Mouse (Mus musculus): ENCODE data around the gene Ptbp3. TPM values are rescaled to one million over a fixed set of nuclear protein-coding genes. Genes with fewer than 3 reads are reported as not detected.
"Not testable (repeated sequence)": the region's sequence is repeated elsewhere in the genome, so short reads cannot be mapped to it uniquely, and the experiment has no call there.

The Ptbp3 gene
- polyA plus RNA-seq, 1 experiment from 2014 or later, result 25.6 TPM

DNA sequence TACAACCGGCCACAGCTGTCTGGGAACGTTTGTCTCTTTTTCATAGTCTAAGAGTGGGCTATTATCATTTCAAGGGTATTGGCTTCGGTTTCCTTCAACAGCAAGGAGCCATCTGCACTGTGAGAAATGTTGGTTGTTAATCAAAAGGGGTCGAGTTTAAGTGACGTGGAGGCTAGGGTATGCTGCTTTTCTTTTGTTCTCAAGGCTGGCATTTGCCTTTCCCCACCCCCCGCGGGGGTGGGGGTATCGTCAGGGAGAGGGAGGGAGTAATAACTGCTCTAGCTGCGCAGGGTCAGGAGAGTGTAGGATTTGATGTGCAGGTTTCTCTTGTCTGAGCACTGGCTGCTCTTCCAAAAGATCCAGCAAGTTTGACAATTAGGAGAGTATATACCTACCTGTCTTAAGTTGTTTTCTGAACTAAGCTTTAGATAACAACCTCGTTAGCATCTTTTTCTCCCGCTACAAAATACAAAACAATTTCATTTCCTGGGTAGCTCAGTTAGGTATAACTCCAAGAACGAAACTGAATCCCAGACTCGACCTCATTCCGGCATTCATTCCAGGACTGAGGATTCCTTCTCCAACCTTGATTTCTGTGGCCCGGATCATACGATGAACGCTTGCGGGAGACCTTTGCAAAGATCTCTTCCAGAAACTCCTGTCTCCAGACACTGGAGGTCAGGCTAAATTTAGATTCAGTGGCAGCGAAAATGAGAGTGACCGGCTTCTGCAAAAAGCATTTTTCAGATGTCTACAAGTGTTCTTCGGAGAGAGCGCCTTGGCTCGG is 31.5 kb upstream of the Ptbp3 start:
- H3K4me3 ChIP-seq (replicated peaks; ENCODE audit: low read length), result peak overlapping the region; percentile 63
- WGBS, result under 1% methylated on average over 23 of the region's 23 CpGs
- H3K9ac ChIP-seq, result peak overlapping the region; percentile 68
- H3K27me3 ChIP-seq (ENCODE audit: control insufficient read depth, insufficient read depth, low read length), result no peaks in the 10 kb centered on the region
- DNase-seq (ENCODE audit: low spot score), result peak; percentile 69
- peak overlapping the region; percentile 93 for H3K27ac ChIP-seq
- H3K36me3 ChIP-seq (replicated peaks; ENCODE audit: control insufficient read depth, insufficient read depth), result no peaks in the 10 kb centered on the region
- no peaks in the 10 kb centered on the region for H3K9me3 ChIP-seq (ENCODE audit: control insufficient read depth, low read length)
- H3K4me2 ChIP-seq (replicated peaks), result peak overlapping the region; percentile 78
- ATAC-seq (ENCODE audit: low FRiP score), result peak; percentile 63
- peaks cover 15% of the 10 kb centered on the region for H3K4me1 ChIP-seq (replicated peaks; ENCODE audit: control insufficient read depth, insufficient read depth, low read length)

DNA sequence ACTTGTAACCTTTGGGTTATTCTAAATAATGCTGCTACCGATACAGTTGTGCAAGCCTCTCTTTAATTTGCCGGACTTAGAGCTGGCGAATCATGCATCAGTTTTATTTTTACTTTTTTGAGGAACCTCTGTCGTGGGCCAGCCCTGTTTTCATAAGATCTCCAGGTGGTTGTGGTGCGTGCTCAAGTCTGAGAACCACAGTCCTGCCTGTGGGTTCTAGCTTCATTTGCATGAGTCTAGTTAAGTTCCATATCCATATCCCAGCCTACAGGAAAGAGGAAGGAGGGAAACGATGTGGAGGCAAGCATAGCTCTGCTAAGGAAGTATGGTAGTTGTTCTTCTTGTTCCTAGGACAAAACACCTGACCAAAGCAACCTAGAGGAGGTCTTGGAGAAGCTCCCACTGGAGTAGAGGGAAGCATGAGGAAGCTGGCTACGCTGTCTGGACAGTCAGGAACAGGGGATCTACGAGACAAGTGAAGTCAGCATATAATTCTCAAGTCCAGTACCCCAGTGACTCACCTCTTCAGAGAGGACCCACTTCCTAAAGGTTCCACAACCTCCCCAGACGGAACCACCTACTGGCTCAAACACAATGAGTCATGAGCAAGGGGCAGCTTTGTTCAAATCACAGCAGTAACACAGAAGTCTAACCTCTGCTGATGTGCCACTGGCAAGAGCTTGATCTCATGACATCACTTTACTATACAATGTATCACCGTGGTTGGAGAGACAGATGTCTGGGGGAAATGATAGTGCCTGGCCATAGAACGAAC is 26.2 kb upstream of the Ptbp3 start:
- Histone ChIP-seq H3K9me3 (ENCODE audit: control insufficient read depth, low read length) (no peaks in the 10 kb centered on the region), H3K27me3 (ENCODE audit: control insufficient read depth, insufficient read depth, low read length) (no peaks in the 10 kb centered on the region), H3K36me3 (replicated peaks; ENCODE audit: control insufficient read depth, insufficient read depth) (no peaks in the 10 kb centered on the region), H3K4me2 (replicated peaks) (no peak overlapping the region), H3K4me3 (replicated peaks; ENCODE audit: low read length) (no peak overlapping the region), H3K9ac (no peak overlapping the region), H3K27ac (no peak overlapping the region), H3K4me1 (replicated peaks; ENCODE audit: control insufficient read depth, insufficient read depth, low read length) (peaks cover 5% of the 10 kb centered on the region)
- ATAC-seq (ENCODE audit: low FRiP score), result no peak
- no peak for DNase-seq (ENCODE audit: low spot score)
- 87% methylated on average over 11 of the region's 11 CpGs for WGBS

DNA sequence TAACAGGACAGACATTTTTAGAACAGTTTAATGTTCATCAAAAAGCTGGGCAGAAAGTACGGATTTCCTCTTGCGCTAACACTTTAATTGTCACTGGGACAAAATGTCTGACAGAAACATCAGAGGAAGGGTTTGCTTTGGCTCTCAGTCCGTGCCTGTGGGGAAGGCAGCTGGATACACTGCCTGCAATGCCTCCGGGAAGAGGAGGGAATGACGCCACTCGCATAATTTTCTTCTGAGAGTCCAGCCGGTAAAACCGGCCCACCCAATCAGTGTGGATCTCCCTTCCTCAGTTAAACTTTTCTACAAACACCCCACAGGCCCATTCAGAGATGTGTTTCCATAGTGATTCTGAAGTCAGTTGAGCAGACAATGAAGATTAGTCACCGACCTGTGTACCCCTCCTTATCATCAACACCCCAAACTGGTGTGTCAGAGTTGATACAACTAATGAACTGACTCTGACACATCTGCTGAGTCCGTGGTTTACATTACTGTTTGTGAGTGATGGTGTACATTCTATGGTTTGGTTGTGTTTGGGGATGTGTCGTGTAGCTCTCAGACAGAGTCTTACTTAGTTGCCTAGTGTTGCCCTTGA is 23.5 kb upstream of the Ptbp3 start:
- WGBS, result 82% methylated on average over 11 of the region's 11 CpGs
- Histone ChIP-seq H3K27me3 (ENCODE audit: control insufficient read depth, insufficient read depth, low read length) (no peaks in the 10 kb centered on the region), H3K27ac (no peak overlapping the region), H3K9ac (no peak overlapping the region), H3K36me3 (replicated peaks; ENCODE audit: control insufficient read depth, insufficient read depth) (no peaks in the 10 kb centered on the region), H3K4me3 (replicated peaks; ENCODE audit: low read length) (no peak overlapping the region), H3K4me1 (replicated peaks; ENCODE audit: control insufficient read depth, insufficient read depth, low read length) (no peaks in the 10 kb centered on the region), H3K9me3 (ENCODE audit: control insufficient read depth, low read length) (no peaks in the 10 kb centered on the region), H3K4me2 (replicated peaks) (no peak overlapping the region)
- no peak for DNase-seq (ENCODE audit: low spot score)
- no peak for ATAC-seq (ENCODE audit: low FRiP score)

DNA sequence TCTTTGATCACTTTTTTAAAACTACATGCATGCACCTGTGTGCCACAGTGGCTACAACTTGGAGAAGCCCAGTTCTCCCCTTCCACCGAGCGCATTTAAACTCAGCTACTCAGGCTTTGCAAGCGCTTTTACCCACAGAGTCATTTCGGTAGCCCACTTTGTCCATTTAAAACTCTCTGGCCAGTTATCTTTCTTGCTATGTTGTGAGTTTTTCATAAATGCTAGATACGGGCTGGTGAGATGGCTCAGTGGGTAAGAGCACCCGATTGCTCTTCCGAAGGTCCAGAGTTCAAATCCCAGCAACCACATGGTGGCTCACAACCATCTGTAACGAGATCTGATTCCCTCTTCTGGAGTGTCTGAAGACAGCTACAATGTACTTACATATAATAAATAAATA is 21.4 kb upstream of the Ptbp3 start:
- ATAC-seq (ENCODE audit: low FRiP score); H3K9me3 ChIP-seq (ENCODE audit: control insufficient read depth, low read length); H3K27me3 ChIP-seq (ENCODE audit: control insufficient read depth, insufficient read depth, low read length); H3K4me3 ChIP-seq (replicated peaks; ENCODE audit: low read length); H3K4me1 ChIP-seq (replicated peaks; ENCODE audit: control insufficient read depth, insufficient read depth, low read length); H3K9ac ChIP-seq; H3K27ac ChIP-seq; DNase-seq (ENCODE audit: low spot score); H3K4me2 ChIP-seq (replicated peaks); H3K36me3 ChIP-seq (replicated peaks; ENCODE audit: control insufficient read depth, insufficient read depth): not testable (repeated sequence)
- WGBS, result 95% methylated on average over 7 of the region's 8 CpGs

DNA sequence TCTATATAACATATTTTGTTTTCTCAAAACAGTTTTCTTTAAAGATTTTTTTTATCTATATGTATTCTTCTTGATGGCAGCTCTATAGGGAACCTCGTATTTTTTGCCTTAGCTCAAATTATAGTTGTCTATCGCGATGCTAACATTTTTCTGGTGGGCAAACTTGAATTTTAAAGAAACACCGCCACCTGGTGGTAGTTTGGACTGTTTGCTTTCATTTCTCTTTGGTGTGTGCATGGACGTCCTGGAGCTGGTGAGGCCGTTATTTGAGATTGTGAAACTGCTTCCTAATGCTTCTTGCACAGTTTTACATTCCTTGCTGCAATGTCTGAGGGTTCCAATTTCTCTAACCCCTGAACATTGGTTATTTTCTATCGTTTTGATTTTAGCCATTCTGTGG is 20.4 kb upstream of the Ptbp3 start:
- ATAC-seq (ENCODE audit: low FRiP score) (peak; percentile 75), DNase-seq (ENCODE audit: low spot score) (peak; percentile 95)
- Histone ChIP-seq H3K4me3 (replicated peaks; ENCODE audit: low read length) (no peak overlapping the region), H3K9ac (no peak overlapping the region), H3K9me3 (ENCODE audit: control insufficient read depth, low read length) (peaks cover 5% of the 10 kb centered on the region; the same call in 1 of the 2 replicates), H3K27ac (no peak overlapping the region), H3K4me1 (replicated peaks; ENCODE audit: control insufficient read depth, insufficient read depth, low read length) (no peaks in the 10 kb centered on the region), H3K27me3 (ENCODE audit: control insufficient read depth, insufficient read depth, low read length) (no peaks in the 10 kb centered on the region), H3K36me3 (replicated peaks; ENCODE audit: control insufficient read depth, insufficient read depth) (no peaks in the 10 kb centered on the region), H3K4me2 (replicated peaks) (no peak overlapping the region)
- 4% methylated on average over 7 of the region's 7 CpGs for WGBS

DNA sequence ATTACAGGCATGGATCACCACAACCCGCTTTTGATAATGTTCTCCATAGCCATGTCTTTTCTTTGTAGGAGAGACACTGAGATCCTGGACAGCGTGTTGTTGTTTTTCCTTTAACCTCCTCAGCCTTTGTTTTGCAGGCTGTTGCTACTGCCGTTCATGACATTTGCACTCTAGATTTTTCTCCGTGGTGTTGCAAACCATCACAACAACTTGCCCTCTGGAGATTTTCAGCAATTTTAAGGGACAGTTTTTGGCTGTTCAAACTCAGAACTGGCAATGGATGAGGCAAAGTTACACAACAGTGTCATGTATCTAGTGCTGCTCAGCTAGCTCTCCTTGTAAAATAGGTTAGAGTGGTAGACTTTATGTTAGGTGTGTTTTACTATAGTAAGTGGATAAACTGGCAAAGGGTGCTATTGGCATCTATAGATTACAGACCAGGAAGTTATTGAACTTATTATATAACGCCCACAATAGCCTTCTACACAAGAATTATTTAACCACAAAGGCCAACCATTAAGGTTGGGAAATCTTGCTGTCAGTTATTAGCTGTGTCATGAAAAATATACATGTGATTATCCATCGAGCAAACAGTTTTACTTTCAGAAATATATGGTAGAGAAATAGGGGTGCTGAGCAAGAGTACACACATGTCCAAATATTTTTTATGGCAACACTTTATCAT is 18.6 kb upstream of the Ptbp3 start:
- 82% methylated on average over 6 of the region's 6 CpGs for WGBS
- H3K9me3 ChIP-seq (ENCODE audit: control insufficient read depth, low read length), result peaks cover 5% of the 10 kb centered on the region; the same call in 1 of the 2 replicates
- H3K9ac ChIP-seq, result no peak overlapping the region
- no peak overlapping the region for H3K4me2 ChIP-seq (replicated peaks)
- no peaks in the 10 kb centered on the region for H3K36me3 ChIP-seq (replicated peaks; ENCODE audit: control insufficient read depth, insufficient read depth)
- ATAC-seq (ENCODE audit: low FRiP score), result no peak
- no peak overlapping the region for H3K4me3 ChIP-seq (replicated peaks; ENCODE audit: low read length)
- DNase-seq (ENCODE audit: low spot score), result no peak
- H3K4me1 ChIP-seq (replicated peaks; ENCODE audit: control insufficient read depth, insufficient read depth, low read length), result no peaks in the 10 kb centered on the region
- H3K27me3 ChIP-seq (ENCODE audit: control insufficient read depth, insufficient read depth, low read length), result no peaks in the 10 kb centered on the region
- H3K27ac ChIP-seq, result no peak overlapping the region

DNA sequence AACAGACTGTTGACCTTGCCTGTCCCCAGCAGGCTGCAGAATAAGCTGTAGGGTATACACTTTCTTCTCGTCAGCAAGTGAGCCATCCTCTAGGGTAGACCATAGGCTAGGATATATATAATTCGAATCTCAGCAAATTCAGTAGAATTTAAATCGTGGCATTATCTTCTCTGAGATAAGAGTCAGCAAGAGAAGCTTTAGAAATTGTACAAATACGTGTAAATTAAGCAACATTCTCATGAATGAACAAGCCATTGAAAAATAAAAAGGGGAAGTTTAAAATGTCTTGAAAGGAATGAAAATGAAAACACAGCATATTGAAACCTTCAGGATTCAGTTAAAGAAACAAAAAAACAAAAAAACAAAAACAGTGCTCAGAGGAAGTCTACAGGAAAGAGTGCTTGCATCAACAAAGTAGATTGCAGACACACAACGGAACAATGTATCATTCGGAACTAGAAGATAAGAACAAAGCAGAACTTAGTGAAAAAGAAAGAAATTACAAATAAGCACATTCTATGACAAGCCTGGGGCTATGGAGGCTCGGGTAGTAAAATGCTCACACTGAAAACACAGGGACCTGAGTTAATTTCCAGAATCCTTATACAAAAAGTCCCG is 16.5 kb upstream of the Ptbp3 start:
- H3K9me3 ChIP-seq (ENCODE audit: control insufficient read depth, low read length), result peaks cover 5% of the 10 kb centered on the region; the same call in 1 of the 2 replicates
- WGBS, result 82% methylated on average over 8 of the region's 8 CpGs

DNA sequence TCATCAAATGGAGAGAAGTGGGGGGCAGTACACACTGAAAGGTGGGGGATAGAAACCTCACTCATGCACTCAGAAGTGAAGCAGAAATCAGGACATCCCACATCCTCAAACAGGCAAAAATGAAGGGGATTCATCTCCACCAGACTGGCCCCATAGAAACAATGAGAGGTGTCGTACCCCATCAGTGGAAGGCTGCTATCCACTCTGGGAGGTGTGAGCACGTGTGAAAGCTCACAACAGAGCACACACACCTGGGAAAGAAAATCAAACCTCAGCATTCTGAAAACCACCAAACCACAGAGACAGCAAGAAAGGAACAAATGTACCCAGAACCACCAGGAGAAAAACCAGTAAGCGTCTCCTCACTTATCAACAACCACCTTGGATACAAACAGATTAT is 15.0 kb upstream of the Ptbp3 start:
- H3K9me3 ChIP-seq (ENCODE audit: control insufficient read depth, low read length), result peaks cover 5% of the 10 kb centered on the region; the same call in 1 of the 2 replicates
- H3K27me3 ChIP-seq (ENCODE audit: control insufficient read depth, insufficient read depth, low read length), result no peaks in the 10 kb centered on the region
- no peak overlapping the region for H3K4me3 ChIP-seq (replicated peaks; ENCODE audit: low read length)
- no peak for DNase-seq (ENCODE audit: low spot score)
- no peak overlapping the region for H3K9ac ChIP-seq
- H3K36me3 ChIP-seq (replicated peaks; ENCODE audit: control insufficient read depth, insufficient read depth), result no peaks in the 10 kb centered on the region
- no peaks in the 10 kb centered on the region for H3K4me1 ChIP-seq (replicated peaks; ENCODE audit: control insufficient read depth, insufficient read depth, low read length)
- no peak overlapping the region for H3K4me2 ChIP-seq (replicated peaks)
- ATAC-seq (ENCODE audit: low FRiP score), result no peak
- H3K27ac ChIP-seq, result no peak overlapping the region
- 74% methylated on average over 3 of the region's 3 CpGs for WGBS

More for the DNA sequence above, 16.5 kb upstream of the Ptbp3 start:
- no peak for ATAC-seq (ENCODE audit: low FRiP score)
- DNase-seq (ENCODE audit: low spot score), result no peak
- no peaks in the 10 kb centered on the region for H3K27me3 ChIP-seq (ENCODE audit: control insufficient read depth, insufficient read depth, low read length)
- H3K4me3 ChIP-seq (replicated peaks; ENCODE audit: low read length), result no peak overlapping the region
- no peak overlapping the region for H3K4me2 ChIP-seq (replicated peaks)
- H3K27ac ChIP-seq, result no peak overlapping the region
- H3K9ac ChIP-seq, result no peak overlapping the region
- no peaks in the 10 kb centered on the region for H3K36me3 ChIP-seq (replicated peaks; ENCODE audit: control insufficient read depth, insufficient read depth)
- no peaks in the 10 kb centered on the region for H3K4me1 ChIP-seq (replicated peaks; ENCODE audit: control insufficient read depth, insufficient read depth, low read length)

Measured in hindbrain, embryonic 14.5 days (tissue).